Mouse (Mus musculus) effector memory CD4-positive, alpha-beta T cell, adult 5 months (primary cell): ENCODE data around the gene Ccnt2. TPM values are rescaled to one million over a fixed set of nuclear protein-coding genes. Genes with fewer than 3 reads are reported as not detected.

ENCODE experiments used
- polyA plus RNA-seq: library from polyadenylated mRNA; unstranded; fragments of 100-300 nt; shearing (Covaris generic); gene quantifications from one replicate; pipeline ENCODE4 v1.2.1, GENCODE M21; 2017

The Ccnt2 gene
- 88.6 TPM for polyA plus RNA-seq

GRCm38 (mm10) chr1:127773803-127774500 is at the start of gene Ccnt2:
Gene Ccnt2, plus strand, starts transcription at chr1:127774164.

DNA sequence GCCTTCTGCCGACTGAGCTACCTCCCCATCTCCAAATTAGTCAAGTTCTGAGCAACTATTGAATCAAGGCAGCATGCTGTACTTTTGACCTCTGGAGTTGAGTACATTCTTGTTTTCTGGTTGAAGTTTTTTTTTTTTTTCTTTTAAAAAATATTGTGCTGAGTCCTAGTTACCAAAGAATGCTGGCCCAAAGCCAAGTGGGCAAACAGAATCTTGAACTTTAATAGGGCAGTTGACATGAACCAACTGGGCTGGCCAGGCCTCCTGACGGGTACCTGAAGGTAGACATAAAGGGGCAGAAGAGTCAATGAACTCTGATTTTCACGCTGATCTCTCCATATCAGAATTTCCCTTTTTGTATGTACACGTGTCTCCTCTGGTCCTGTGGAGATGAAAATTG is 44.9 kb upstream of the Ccnt2 start, which contains the start of gene Acmsd:
TSS of gene Acmsd (plus strand) at position 318 of the 400 bp plus-strand sequence.

DNA sequence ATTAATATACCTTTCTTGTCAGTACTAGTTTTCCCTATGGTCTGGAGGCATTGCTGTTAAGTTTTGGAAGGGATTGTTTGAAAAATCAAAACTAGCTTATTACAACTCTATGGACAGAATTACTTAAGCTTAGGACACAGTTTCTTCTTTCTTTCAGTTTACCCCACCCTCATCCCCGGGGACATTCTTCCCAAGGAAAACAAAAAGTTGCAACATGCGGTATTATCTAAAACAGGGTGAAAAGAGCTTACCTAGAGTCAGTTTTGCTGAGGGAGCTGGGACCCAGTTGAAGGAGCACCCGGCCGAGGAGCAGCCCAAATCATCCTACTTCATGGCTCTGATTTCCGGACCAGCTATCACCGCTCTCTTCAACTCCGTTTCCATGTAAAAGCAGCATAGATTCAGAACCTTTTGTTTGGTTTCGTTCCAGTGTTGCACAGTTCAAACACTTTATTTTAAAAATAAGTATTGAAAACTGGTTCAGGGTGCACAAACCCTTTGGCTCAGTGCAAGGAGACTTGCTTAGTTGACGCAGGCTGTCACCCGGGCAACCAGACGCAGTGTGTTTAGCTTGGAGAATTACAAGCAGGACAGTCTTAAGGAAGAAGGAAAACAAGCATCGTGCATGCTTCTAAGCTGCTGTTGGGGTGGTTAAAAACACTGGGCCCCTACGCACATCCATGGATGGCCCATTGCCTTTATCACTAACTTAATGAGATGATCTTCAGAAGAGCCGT is 80.7 kb downstream of the Ccnt2 start, which contains the start of gene Map3k19:
TSS of gene Map3k19 (minus strand) at position 546 of the 737 bp plus-strand sequence.

Other genes with a start within 250 kb of the Ccnt2 start
- gene Tmem163, start 94.6 kb upstream of the Ccnt2 start, polyA plus RNA-seq, result 1.6 TPM
- gene Acmsd, start 44.8 kb upstream of the Ccnt2 start, polyA plus RNA-seq, result not detected
- 0.20 TPM for gene Map3k19, start 80.9 kb downstream of the Ccnt2 start, polyA plus RNA-seq
- 63.5 TPM for gene Rab3gap1, start 94.6 kb downstream of the Ccnt2 start, polyA plus RNA-seq